Mouse (Mus musculus): ENCODE measurements around the gene Ints1.

DNA sequence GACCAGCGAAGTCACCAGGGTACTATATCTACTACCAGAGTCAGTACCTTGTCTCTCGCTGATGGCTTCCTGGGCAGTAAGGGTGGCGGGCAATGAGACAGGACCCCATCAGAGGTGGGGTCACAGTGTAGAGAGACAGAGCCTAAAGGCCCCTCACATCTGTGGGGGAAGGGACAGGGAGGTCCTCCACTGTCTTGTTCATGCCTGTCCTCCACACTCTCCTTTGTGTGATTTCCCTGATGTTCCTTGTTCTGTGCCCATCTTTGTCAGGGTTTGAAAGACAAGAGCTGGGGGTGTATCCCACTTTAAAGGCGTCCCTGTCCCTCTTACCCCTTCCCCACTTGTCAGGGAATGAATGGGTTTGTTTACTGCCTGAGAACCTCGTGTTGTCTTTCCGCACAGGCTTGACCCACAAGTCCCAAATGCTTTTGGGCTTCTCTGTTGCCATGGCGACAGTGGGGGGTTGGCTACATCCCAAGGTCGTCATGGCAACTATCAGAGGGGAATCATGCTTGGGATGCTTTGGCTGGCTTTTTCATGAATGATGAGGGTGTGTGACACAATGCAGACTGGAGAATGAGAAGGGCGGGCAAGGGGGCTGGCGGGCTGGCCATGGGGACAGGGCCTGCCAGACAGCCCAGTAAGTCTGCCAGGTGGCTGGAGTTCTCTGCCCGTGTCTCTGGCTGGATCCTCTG lies 22.1 kb upstream of the Ints1 start:
- TF ChIP-seq CTCF (IDR thresholded peaks at IDR 0.05; ENCODE audit: low read depth, low read length), result no peak
- no peak for TF ChIP-seq GATA1 (IDR thresholded peaks at IDR 0.05; ENCODE audit: borderline replicate concordance, low read length)
- TF ChIP-seq TAL1 (conservative IDR thresholded peaks at IDR 0.05; ENCODE audit: low read depth, low read length), result no peak
